Mouse (Mus musculus) adrenal gland, postnatal 25 days (tissue): Measurements from ENCODE around the gene Snapc4. TPM values are rescaled to one million over a fixed set of nuclear protein-coding genes. Genes with fewer than 3 reads are reported as not detected.
A peak's percentile ranks its signal among the peaks of the same experiment; 100 is the strongest.

Experiments
- DNase-seq: peaks from one replicate; pipeline ENCODE4 v3.0.0; 2021; ENCODE audit warnings: mixed read lengths
- total RNA-seq: library from RNA; stranded (reverse); gene quantifications from 2 replicates; pipeline ENCODE4 v1.2.3, GENCODE M21; 2021

The Snapc4 gene
- total RNA-seq, 1 experiment from 2014 or later, result 42.0 TPM

GRCm38 (mm10) chr2:26339204-26339551 lies 41.3 kb downstream of the Snapc4 start:
- peak; percentile 67 for DNase-seq

- DNase-seq, result no peak
Measured at GRCm38 (mm10) chr2:26338302-26339203, 41.9 kb downstream of the Snapc4 start.

DNA sequence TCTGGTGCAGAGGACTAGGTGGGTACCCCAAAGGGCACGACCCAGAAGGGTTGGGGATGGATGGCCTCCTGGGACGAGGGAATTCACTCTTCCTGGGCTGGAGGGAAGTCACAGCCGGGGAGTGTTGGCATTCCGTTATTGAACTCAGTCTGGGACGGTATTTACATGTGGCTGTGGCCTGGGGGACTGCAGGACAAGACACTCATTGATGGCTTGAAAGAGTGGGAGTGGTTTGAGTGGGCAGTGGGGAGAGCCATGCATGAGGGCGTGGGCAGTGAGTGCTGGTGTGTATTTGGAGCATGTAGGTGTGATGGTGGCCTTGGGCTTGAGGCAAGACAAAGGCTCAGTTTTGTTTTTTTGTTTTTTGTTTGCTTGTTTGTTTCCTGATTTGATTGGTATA lies 49.8 kb downstream of the Snapc4 start:
- no peak for DNase-seq

DNA sequence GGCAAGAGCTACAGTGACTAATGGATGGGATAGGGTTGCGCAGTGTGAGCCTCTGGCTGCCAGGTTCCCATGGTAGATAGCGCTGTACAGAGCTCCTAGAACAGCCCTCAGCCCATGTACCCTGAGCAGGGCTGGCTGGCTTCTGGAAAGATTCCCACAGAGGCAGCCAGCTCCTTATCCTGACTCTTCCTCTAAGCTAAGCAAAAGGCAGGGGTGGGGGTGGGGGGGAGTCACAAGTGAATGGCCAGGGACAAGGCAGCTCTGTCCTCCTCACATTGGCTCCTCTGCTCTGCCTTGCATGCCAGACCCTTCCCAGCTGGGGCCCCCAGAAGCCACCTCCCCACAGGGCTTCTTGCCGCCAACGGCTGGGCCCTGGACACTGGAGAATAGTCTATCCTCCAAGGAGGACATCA lies 50.4 kb downstream of the Snapc4 start:
- DNase-seq, result no peak

- DNase-seq, result peak; percentile 77
Measured at GRCm38 (mm10) chr2:26329402-26329801, 51.1 kb downstream of the Snapc4 start.

DNA sequence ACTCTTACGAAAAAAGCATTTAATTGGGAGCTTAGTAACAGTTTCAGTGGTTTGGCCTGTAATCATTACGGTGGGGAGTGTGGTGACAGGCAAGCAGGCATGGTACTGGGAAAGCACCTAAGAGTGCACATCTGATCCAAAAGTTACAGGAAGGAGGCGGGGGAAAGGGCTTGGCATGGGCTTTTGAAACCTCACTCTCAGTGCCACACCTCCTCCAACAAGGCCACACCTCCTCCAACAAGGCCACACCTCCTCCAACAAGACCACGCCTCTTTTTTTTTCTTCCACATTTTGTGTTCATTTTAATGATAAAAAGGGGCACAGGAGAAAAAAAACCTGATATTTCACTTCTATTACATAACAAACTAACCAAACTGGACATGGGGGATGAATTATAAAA lies 52.6 kb downstream of the Snapc4 start:
- DNase-seq, result no peak

- DNase-seq, result peak; percentile 74
Measured at GRCm38 (mm10) chr2:26325386-26326181, 54.9 kb downstream of the Snapc4 start.

- peak; percentile 52 for DNase-seq
Measured at GRCm38 (mm10) chr2:26324917-26325316, 55.5 kb downstream of the Snapc4 start.

GRCm38 (mm10) chr2:26323589-26324325 lies 56.7 kb downstream of the Snapc4 start:
- no peak for DNase-seq

- no peak for DNase-seq
Measured at GRCm38 (mm10) chr2:26320245-26321185, 59.9 kb downstream of the Snapc4 start.

DNA sequence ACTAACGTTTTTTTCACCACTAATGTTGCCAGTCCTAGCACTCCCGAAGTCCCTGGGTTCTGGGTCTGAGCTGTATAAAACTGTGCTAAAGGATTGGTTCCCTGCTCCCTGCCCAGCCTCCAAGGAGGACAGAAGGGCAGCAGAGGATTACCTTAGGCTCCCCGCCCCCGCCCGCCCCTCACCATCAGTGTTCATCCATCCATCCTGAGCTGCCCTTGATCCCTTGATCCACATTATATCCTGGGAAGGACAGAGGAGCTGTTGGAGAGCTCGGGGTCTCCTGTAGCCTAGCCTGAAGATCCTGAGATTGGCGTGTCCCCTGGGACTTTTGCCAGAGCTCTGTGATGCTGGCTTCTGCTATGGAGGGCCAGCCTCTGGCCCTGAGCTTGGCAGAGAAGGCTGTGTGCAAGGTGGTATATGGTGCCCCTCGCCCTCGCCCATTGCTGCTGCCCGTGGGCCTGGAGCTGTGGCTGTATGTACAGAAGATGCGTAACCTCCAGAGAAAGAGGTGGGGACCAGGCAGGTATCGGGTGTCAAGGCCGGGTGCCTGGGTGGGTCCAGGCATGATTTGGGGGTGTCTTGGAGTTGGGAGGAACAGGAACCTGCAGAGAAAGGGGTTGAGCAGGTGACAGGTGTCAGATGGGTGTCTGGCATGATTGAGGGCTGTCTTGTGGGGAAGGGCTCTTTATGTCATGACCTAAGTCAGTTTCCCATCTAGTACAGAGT lies 60.8 kb downstream of the Snapc4 start:
- DNase-seq, result no peak

DNA sequence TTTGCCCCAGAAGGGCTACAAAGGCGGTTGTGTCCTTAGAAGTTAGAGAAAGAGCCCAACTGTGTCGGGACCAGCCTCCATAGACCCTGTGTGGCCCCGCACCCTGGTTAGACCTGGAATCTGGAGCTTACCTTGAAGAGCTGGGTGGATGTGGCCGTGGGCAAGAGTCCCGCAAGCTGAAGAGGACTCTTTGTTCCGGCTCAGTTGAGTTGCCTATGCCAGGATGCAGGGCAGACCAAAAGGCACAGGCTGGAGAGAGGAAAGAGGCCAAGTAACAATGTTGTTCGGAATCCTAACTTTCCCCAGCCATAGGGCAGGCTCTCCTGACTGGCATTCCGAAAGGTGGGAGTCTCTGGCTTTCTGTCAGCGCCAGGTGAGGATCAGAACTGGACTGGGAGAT lies 61.3 kb downstream of the Snapc4 start:
- no peak for DNase-seq

DNA sequence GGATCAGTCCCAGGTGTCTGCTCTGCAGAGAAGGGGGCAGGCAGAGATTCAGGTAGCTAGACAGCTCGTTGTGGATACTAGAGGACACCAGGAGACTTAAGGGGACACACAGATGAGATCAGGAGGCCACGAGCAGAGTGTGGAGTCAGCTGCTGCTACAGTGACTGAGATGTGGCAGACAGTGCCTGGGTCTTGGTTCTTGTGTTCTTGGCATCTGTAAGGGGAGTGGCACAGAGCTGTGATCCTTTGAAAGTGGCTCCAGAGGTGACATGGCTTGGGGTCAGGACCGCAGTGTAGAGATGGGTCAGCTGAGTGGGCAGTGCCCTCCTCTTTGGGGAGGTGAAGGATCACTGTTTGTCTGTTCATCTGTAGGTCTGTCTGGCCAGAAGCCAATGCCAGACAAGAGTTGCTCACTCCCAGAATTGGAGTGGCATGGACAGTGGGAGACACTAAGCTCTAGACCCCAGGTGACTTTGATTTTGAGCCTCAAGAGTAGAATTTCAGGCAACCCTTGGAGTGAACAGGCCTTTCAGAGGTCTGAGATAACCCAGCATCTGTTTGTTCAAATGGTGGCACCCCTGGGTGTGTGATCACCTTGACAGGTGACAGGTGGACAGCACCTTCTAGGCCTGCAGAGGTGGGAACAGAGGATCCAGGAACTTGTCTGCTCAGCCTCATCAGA lies 62.3 kb downstream of the Snapc4 start:
- no peak for DNase-seq

DNA sequence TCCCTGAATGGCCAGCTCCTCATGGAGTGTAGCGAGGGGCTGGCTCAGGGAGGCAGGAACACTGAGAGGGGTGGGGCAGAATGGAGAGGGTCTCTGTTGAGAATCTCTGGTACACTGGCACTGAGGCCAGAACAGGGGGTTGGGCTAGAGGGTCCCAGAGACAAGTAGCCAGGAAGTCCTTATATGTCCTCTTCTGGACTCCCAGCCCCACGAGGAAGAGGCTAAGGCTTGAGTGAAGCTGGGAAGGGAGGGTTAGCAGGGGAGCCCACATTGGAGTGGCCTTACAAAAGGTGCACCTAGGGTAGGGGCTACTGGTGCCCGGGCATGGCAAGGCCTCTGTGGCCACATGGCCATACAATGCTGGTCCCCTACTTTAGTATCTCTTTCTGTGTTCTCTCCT lies 63.1 kb downstream of the Snapc4 start:
- no peak for DNase-seq

GRCm38 (mm10) chr2:26316576-26317246 lies 63.7 kb downstream of the Snapc4 start:
- no peak for DNase-seq

GRCm38 (mm10) chr2:26315925-26316311 lies 64.5 kb downstream of the Snapc4 start:
- peak; percentile 42 for DNase-seq

DNA sequence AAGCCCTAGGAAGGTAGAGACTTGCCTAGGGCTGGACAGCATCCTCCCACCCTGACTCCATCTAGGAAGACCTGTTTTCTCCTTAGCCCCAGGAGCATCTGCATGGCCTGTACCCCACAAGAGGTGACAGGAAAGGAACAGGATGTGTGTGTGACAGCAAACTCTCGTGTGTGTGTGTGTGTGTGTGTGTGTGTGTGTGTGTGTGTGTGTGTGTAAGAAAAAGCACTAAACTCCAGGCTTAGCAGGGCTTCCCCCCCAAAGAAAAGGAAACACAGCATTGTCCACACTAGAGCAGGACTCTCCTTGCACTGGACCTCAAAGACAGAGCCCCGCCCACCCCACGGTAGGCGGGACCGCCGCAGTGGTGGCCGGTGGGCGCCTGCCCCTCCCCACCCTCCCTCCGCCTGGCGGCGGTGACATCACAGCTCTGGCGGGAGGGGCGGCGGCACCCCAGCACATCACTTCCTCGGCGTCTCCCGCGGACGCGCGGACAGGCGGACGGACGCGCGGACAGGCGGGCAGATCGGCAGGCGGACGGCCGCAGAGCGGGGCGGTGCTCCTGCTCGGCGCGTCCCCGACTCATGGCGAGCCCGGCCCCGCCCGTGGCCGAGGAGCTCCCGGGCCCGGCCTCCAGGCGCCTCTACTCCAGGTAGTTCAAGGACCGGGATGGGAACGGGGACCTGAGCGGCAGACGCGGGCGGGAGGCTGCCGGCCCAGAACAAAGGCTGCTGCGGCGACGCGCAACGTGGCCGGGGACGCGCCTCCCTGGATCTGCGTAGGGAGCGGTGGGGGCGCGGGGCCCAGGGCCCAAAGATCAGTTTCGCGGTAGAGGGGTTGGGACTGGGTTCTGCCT lies 65.2 kb downstream of the Snapc4 start, which contains the start of gene Gpsm1:
Gene Gpsm1 (plus strand): TSS at position 444 of the 853 bp plus-strand sequence.
- peak; percentile 83 for DNase-seq

- no peak for DNase-seq
Measured at GRCm38 (mm10) chr2:26314281-26315071, 66.0 kb downstream of the Snapc4 start.
